Mouse (Mus musculus): Measurements from ENCODE around the gene Naa16.

DNA sequence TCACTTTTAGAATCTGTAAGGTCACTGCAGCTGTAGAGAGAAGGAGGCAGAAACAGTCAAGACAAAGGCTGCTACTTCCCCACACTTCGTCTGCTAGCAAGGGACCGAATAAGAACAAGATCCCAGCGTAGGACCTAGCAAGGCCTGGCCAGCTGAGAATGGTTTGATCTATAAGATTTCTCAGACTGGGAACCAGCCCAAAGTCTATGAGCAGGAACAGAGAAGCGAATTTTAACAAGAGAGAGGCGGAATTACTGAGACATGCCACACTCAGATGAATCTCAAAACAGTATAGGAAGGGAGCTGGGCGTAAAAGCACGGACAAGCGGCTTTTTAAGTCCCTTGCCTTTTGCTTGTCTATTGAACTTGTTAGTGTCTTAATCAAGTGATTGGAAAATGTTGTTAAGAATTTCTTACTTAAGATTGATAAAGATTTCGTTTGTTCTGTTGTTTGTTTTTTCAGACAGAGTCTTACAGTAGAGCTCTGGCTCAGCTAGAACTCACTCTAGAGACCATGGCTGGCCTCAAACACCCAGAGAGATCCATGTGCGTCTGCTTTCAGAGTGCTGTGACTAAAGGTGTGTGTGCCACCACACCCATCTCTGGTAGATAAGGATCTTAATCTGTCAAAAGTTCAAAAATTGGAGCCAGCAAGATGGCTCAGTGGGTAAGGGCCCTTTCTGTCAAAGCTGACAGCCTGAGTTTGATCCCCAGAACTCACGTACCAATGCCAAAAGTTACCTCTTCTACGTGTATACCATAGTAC is 76.2 kb downstream of the Naa16 start:
- TF ChIP-seq CTCF (IDR thresholded peaks at IDR 0.05; ENCODE audit: insufficient read depth, low read length): no peak
- TF ChIP-seq POLR2A (IDR thresholded peaks at IDR 0.05; ENCODE audit: borderline replicate concordance, extremely low read depth, low read depth, low read length): no peak

Measured in lung, adult 2 months (tissue).